Mouse (Mus musculus) retina, embryonic 14.5 days (tissue): Measurements from ENCODE around the gene Mid1.
"Not testable (repeated sequence)": the region's sequence is repeated elsewhere in the genome, so short reads cannot be mapped to it uniquely, and the experiment has no call there.

Experiments
- DNase-seq: peaks from one replicate; pipeline ENCODE4 v3.0.0-alpha.2; 2015; ENCODE audit warnings: low spot score

The Mid1 gene

GRCm38 (mm10) chrX:170015883-170016282, 330.9 kb downstream of the Mid1 start:
- DNase-seq: not testable (repeated sequence)

GRCm38 (mm10) chrX:170017333-170018245, 332.6 kb downstream of the Mid1 start:
- peak; percentile 100 for DNase-seq

GRCm38 (mm10) chrX:170018571-170019218, 333.7 kb downstream of the Mid1 start:
- DNase-seq: not testable (repeated sequence)

GRCm38 (mm10) chrX:170019219-170019953, 334.4 kb downstream of the Mid1 start:
- not testable (repeated sequence) for DNase-seq

- peak; percentile 98 for DNase-seq
These were observed 335.1 kb downstream of the Mid1 start for GRCm38 (mm10) chrX:170019954-170020689.

GRCm38 (mm10) chrX:170020690-170021050, 335.7 kb downstream of the Mid1 start:
- peak; percentile 100 for DNase-seq

GRCm38 (mm10) chrX:170021205-170021604, 336.2 kb downstream of the Mid1 start:
- DNase-seq: not testable (repeated sequence)

- peak; percentile 95 for DNase-seq
These were observed 336.9 kb downstream of the Mid1 start for GRCm38 (mm10) chrX:170021750-170022461.
